Mouse (Mus musculus): Measurements from ENCODE around the gene Lingo3. TPM values are rescaled to one million over a fixed set of nuclear protein-coding genes. Genes with fewer than 3 reads are reported as not detected.
"Not testable (repeated sequence)": the region's sequence is repeated elsewhere in the genome, so short reads cannot be mapped to it uniquely, and the experiment has no call there.

Gene Lingo3
- polyA plus RNA-seq, 1 experiment from 2014 or later, result 0.61 TPM

- ATAC-seq (replicated peaks; ENCODE audit: low FRiP score, low read depth), result no peak
- Histone ChIP-seq H3K9me3 (replicated peaks; ENCODE audit: low read length) (no peaks in the 10 kb centered on the region), H3K4me2 (ENCODE audit: low read length) (no peak overlapping the region), H3K27ac (no peak overlapping the region), H3K27me3 (ENCODE audit: insufficient read depth, low read length) (peaks cover 13% of the 10 kb centered on the region; the same call in 1 of the 2 replicates), H3K9ac (ENCODE audit: low read depth, low read length) (no peak overlapping the region), H3K4me3 (replicated peaks; ENCODE audit: low read depth, low read length) (no peak overlapping the region), H3K4me1 (replicated peaks; ENCODE audit: insufficient read depth, low read length) (0 out of 2 replicates have a peak, but pooled peaks cover 7% of the 10 kb centered on the region), H3K36me3 (ENCODE audit: insufficient read depth, low read length) (peaks cover 15% of the 10 kb centered on the region; the same call in 1 of the 2 replicates)
- 72% methylated on average over 7 of the region's 7 CpGs for WGBS
- no peak for DNase-seq (ENCODE audit: low spot score)
- no peak for TF ChIP-seq CTCF (IDR thresholded peaks at IDR 0.05; ENCODE audit: low read depth)
These were observed 11.0 kb downstream of the Lingo3 start for GRCm38 (mm10) chr10:80832818-80833217.

GRCm38 (mm10) chr10:80831136-80831535, 12.7 kb downstream of the Lingo3 start:
- Histone ChIP-seq H3K4me2 (ENCODE audit: low read length) (no peak overlapping the region), H3K9me3 (replicated peaks; ENCODE audit: low read length) (no peaks in the 10 kb centered on the region), H3K27me3 (ENCODE audit: insufficient read depth, low read length) (peaks cover 7% of the 10 kb centered on the region; the same call in 1 of the 2 replicates), H3K36me3 (ENCODE audit: insufficient read depth, low read length) (peaks cover 15% of the 10 kb centered on the region; the same call in 1 of the 2 replicates), H3K27ac (0 out of 2 replicates have a peak overlapping the region, but pooled peaks have one; percentile 56), H3K4me3 (replicated peaks; ENCODE audit: low read depth, low read length) (no peak overlapping the region), H3K9ac (ENCODE audit: low read depth, low read length) (no peak overlapping the region), H3K4me1 (replicated peaks; ENCODE audit: insufficient read depth, low read length) (0 out of 2 replicates have a peak, but pooled peaks cover 9% of the 10 kb centered on the region)
- peak; percentile 29 for ATAC-seq (replicated peaks; ENCODE audit: low FRiP score, low read depth)
- TF ChIP-seq CTCF (IDR thresholded peaks at IDR 0.05; ENCODE audit: low read depth), result no peak
- DNase-seq (ENCODE audit: low spot score), result peak; percentile 87
- WGBS, result 5% methylated on average over 9 of the region's 9 CpGs

- 0 out of 2 replicates have a peak, but pooled peaks cover 9% of the 10 kb centered on the region for H3K4me1 ChIP-seq (replicated peaks; ENCODE audit: insufficient read depth, low read length)
- H3K9me3 ChIP-seq (replicated peaks; ENCODE audit: low read length), result no peaks in the 10 kb centered on the region
- no peak overlapping the region for H3K9ac ChIP-seq (ENCODE audit: low read depth, low read length)
- no peak overlapping the region for H3K27ac ChIP-seq
- no peak for TF ChIP-seq CTCF (IDR thresholded peaks at IDR 0.05; ENCODE audit: low read depth)
- ATAC-seq (replicated peaks; ENCODE audit: low FRiP score, low read depth) (no peak), DNase-seq (ENCODE audit: low spot score) (no peak)
- 52% methylated on average over 1 of the region's 1 CpGs for WGBS
- peaks cover 15% of the 10 kb centered on the region; the same call in 1 of the 2 replicates for H3K36me3 ChIP-seq (ENCODE audit: insufficient read depth, low read length)
- no peak overlapping the region for H3K4me2 ChIP-seq (ENCODE audit: low read length)
- H3K27me3 ChIP-seq (ENCODE audit: insufficient read depth, low read length), result no peaks in the 10 kb centered on the region
- no peak overlapping the region for H3K4me3 ChIP-seq (replicated peaks; ENCODE audit: low read depth, low read length)
These were observed 14.2 kb downstream of the Lingo3 start for GRCm38 (mm10) chr10:80829359-80830278.

GRCm38 (mm10) chr10:80828587-80828986, 15.3 kb downstream of the Lingo3 start:
- Histone ChIP-seq H3K4me2 (ENCODE audit: low read length) (peak overlapping the region; percentile 64), H3K36me3 (ENCODE audit: insufficient read depth, low read length) (peaks cover 15% of the 10 kb centered on the region; the same call in 1 of the 2 replicates), H3K4me1 (replicated peaks; ENCODE audit: insufficient read depth, low read length) (0 out of 2 replicates have a peak, but pooled peaks cover 12% of the 10 kb centered on the region)
- 70% methylated on average over 7 of the region's 9 CpGs for WGBS
- H3K27me3 ChIP-seq (ENCODE audit: insufficient read depth, low read length); H3K9ac ChIP-seq (ENCODE audit: low read depth, low read length); DNase-seq (ENCODE audit: low spot score); H3K4me3 ChIP-seq (replicated peaks; ENCODE audit: low read depth, low read length); H3K27ac ChIP-seq; ATAC-seq (replicated peaks; ENCODE audit: low FRiP score, low read depth); H3K9me3 ChIP-seq (replicated peaks; ENCODE audit: low read length): not testable (repeated sequence)

GRCm38 (mm10) chr10:80827870-80828420, 15.9 kb downstream of the Lingo3 start:
- H3K4me2 ChIP-seq (ENCODE audit: low read length), result peak overlapping the region; percentile 64
- H3K27ac ChIP-seq, result no peak overlapping the region
- no peaks in the 10 kb centered on the region for H3K27me3 ChIP-seq (ENCODE audit: insufficient read depth, low read length)
- peaks cover 15% of the 10 kb centered on the region; the same call in 1 of the 2 replicates for H3K36me3 ChIP-seq (ENCODE audit: insufficient read depth, low read length)
- H3K4me1 ChIP-seq (replicated peaks; ENCODE audit: insufficient read depth, low read length), result 0 out of 2 replicates have a peak, but pooled peaks cover 12% of the 10 kb centered on the region
- TF ChIP-seq CTCF (IDR thresholded peaks at IDR 0.05; ENCODE audit: low read depth), result no peak
- H3K4me3 ChIP-seq (replicated peaks; ENCODE audit: low read depth, low read length), result peak overlapping the region; percentile 78
- no peaks in the 10 kb centered on the region for H3K9me3 ChIP-seq (replicated peaks; ENCODE audit: low read length)
- 55% methylated on average over 10 of the region's 10 CpGs for WGBS
- DNase-seq (ENCODE audit: low spot score) (no peak), ATAC-seq (replicated peaks; ENCODE audit: low FRiP score, low read depth) (no peak)
- peak overlapping the region; percentile 95 for H3K9ac ChIP-seq (ENCODE audit: low read depth, low read length)
